Mouse (Mus musculus) C2C12 (cell line): ENCODE measurements at regions not wholly inside any gene's neighbourhood (a gene's known extent, or its start where the extent isn't known, plus 50 kb on each side); places are given as distances from the start of the nearest gene placed in this dataset.
A peak's percentile ranks its signal among the peaks of the same experiment; 100 is the strongest.

ENCODE experiments used
- H3K27me3 ChIP-seq: one replicate; pipeline ENCODE4 v1.6.1; 2011; ENCODE audit not compliant: control insufficient read depth, insufficient read depth, insufficient read length
- H3K36me3 ChIP-seq: one replicate; pipeline ENCODE4 v1.6.1; 2011; ENCODE audit not compliant: control insufficient read depth, insufficient read depth
- H3K4me3 ChIP-seq: one replicate; pipeline ENCODE4 v1.5.1; 2011; ENCODE audit warnings: mild to moderate bottlenecking, control low read depth; ENCODE audit not compliant: poor library complexity, insufficient read depth, severe bottlenecking
- H3K79me2 ChIP-seq: one replicate; pipeline ENCODE4 v1.6.1; 2011; ENCODE audit not compliant: control insufficient read depth, insufficient read depth
- H3K79me3 ChIP-seq: one replicate; pipeline ENCODE4 v1.6.1; 2011; ENCODE audit warnings: low read depth, control low read depth
- H3ac ChIP-seq: one replicate; pipeline ENCODE3; 2011; ENCODE audit warnings: low read depth; ENCODE audit not compliant: control insufficient read depth, insufficient read length
- CEBPB ChIP-seq: IDR thresholded peaks from one replicate; pipeline ENCODE4 v1.6.1; 2011; ENCODE audit warnings: low read depth, mild to moderate bottlenecking, control low read depth, moderate library complexity
- CTCF ChIP-seq: IDR thresholded peaks from one replicate; pipeline ENCODE4 v1.5.1; 2011; ENCODE audit not compliant: control insufficient read depth, insufficient read depth, insufficient read length
- FOSL1 ChIP-seq: IDR thresholded peaks from one replicate; pipeline ENCODE4 v1.8.0; 2011; ENCODE audit warnings: mild to moderate bottlenecking, low read length; ENCODE audit not compliant: poor library complexity, insufficient read depth, severe bottlenecking
- MAX ChIP-seq: IDR thresholded peaks from one replicate; pipeline ENCODE4 v1.6.1; 2011; ENCODE audit warnings: mild to moderate bottlenecking, control low read depth
- MYOD1 ChIP-seq: IDR thresholded peaks from one replicate; pipeline ENCODE4 v1.6.1; 2011; ENCODE audit warnings: low read depth; ENCODE audit not compliant: control insufficient read depth, insufficient read length
- MYOG ChIP-seq: IDR thresholded peaks from one replicate; pipeline ENCODE4 v1.6.1; 2011; ENCODE audit not compliant: control insufficient read depth, insufficient read length; ENCODE audit errors: extremely low read depth
- USF1 ChIP-seq: IDR thresholded peaks from one replicate; pipeline ENCODE4 v1.6.1; 2011; ENCODE audit warnings: low read depth, mild to moderate bottlenecking, control low read depth, moderate library complexity

DNA sequence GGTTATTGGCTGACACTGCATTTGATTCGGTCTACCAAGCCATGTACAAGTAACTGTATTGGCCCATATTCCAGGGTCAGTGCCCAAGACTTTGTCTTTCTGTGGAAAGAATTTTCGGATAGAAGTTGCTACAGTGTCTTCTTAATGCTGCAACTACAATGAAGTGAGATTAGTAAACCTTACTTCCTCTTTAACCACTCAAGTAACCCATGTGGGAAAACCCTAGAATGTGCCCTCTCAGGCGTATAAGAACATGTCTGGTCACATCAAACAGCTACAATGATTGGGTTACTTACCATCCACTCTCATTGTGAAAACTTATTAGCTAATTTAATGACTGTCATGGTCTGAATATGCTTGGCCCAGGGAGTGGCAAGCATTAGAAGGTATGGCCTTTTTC lies 102.3 kb upstream of the Ankrd1 start:
- no peaks in the 10 kb centered on the region for H3K79me2 ChIP-seq

DNA sequence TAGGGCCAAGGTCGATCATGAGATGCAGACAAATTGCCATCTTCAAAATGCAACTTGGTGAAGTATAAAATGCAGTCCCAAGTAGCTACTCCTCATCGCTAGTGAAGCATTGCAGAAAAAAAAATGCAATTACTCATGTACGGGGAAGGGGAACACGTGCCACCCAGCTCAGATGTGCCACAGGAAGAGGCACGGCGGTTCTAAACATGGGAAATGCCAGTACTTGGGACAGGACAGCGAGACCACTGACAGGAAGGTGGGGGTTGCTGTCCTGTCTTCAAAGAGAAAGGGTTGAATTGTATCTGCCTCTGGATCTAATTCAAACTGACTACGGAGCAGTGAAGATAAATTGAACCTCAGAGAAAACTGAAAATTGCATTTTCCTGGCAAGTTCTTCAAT lies 104.6 kb upstream of the Ankrd1 start:
- TF ChIP-seq MYOD1: no peak
- no peak for TF ChIP-seq USF1
- TF ChIP-seq MAX: no peak
- TF ChIP-seq CEBPB: no peak
- H3K4me3 ChIP-seq: no peak overlapping the region
- no peaks in the 10 kb centered on the region for H3K27me3 ChIP-seq
- H3K36me3 ChIP-seq: no peaks in the 10 kb centered on the region
- no peaks in the 10 kb centered on the region for H3K79me2 ChIP-seq
- H3K79me3 ChIP-seq: no peaks in the 10 kb centered on the region
- no peak overlapping the region for H3ac ChIP-seq

More for the DNA sequence above, 102.3 kb upstream of the Ankrd1 start:
- Histone ChIP-seq H3K4me3 (no peak overlapping the region), H3K36me3 (no peaks in the 10 kb centered on the region), H3K27me3 (no peaks in the 10 kb centered on the region), H3K79me3 (no peaks in the 10 kb centered on the region), H3ac (no peak overlapping the region)
- TF ChIP-seq MAX: no peak
- TF ChIP-seq MYOD1: no peak
- TF ChIP-seq FOSL1: no peak
- TF ChIP-seq USF1: no peak
- TF ChIP-seq MYOG: no peak
- TF ChIP-seq CEBPB: no peak
- no peak for TF ChIP-seq CTCF

DNA sequence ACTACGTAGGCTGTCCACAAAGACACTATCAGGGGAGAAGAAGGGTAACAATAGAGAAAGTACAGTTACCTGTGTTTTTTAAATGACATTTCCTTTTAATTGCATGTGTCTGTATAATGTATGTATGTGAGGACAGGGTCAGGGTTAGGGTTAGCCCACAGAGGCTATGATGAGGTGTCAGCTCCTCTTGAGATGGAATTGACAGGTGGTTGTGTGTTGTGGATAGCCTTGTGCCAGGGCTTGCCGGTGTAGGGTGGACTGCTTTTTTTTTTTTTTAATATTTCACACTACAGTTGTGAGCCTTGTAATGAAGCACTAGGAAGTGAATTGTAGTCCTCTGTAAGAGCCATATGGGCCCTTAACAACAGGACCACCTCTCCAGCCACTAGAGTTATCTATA lies 105.7 kb upstream of the Ankrd1 start:
- Histone ChIP-seq H3ac (no peak overlapping the region), H3K27me3 (no peaks in the 10 kb centered on the region), H3K79me2 (no peaks in the 10 kb centered on the region), H3K36me3 (no peaks in the 10 kb centered on the region), H3K4me3 (no peak overlapping the region), H3K79me3 (no peaks in the 10 kb centered on the region)
- TF ChIP-seq FOSL1 (no peak), CTCF (no peak), CEBPB (no peak), MYOG (no peak), USF1 (no peak), MYOD1 (no peak)

DNA sequence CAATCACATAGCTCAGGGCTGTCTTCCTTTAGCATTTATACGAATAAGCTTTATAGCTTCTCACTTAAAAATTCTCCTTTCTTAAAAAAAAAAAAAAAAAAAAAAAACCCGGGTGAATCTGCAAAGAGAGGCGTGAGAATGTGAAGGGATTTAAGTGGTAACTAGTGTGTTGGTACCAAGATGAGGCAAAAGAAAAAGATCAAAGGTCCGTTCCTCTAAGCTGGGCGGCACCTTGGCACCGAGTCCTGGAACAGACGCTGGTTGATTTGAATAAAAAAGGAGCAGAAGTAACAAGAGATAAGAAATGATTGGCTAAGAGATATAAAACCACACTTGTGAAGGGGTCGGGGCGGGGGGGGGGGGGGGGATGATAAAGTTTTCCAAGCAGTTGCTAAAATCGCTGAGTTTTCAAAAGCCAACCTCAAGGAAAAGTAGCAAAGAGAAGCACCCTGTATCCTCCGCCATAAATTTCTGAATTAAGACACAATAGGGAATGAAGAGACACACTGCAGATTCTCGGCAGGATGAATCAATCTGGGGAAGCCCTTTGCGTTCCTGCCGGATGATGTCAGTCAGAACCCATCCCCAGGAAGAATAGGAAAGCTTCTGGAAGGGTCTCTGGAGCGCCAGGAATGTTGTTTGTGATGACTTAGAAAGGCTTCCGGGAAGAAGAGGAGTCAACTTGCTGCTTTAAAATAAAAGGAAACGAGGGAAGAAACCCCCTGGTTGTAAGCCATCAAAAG lies 107.7 kb upstream of the Ankrd1 start:
- H3K79me3 ChIP-seq: no peaks in the 10 kb centered on the region
- no peaks in the 10 kb centered on the region for H3K27me3 ChIP-seq
- H3K4me3 ChIP-seq: no peak overlapping the region
- no peaks in the 10 kb centered on the region for H3K36me3 ChIP-seq
- TF ChIP-seq CTCF (no peak), MAX (no peak), USF1 (no peak), MYOG (no peak), FOSL1 (no peak), MYOD1 (no peak), CEBPB (no peak)
- no peaks in the 10 kb centered on the region for H3K79me2 ChIP-seq
- H3ac ChIP-seq: no peak overlapping the region

DNA sequence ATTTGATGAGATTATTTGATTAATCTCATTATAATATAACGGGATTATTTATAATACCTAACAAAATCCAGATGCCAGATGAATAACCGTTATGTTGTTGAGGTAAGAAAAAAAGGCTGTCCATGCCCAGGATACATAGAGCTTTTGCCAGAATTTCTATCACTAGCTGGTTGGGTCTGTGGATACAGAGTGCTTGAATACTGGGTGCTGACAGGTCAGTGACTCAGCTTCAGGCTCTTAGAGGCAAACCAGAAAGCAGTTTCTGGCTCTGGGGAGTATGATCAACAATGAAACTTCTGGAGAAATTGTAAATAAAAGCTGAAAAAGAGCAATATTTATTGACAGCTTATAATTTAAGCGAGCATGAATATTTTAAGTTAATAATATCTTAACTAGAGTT lies 109.4 kb upstream of the Ankrd1 start:
- Histone ChIP-seq H3K79me2 (no peaks in the 10 kb centered on the region), H3K79me3 (no peaks in the 10 kb centered on the region), H3K36me3 (no peaks in the 10 kb centered on the region), H3K27me3 (no peaks in the 10 kb centered on the region), H3K4me3 (no peak overlapping the region), H3ac (no peak overlapping the region)
- no peak for TF ChIP-seq CEBPB
- no peak for TF ChIP-seq USF1
- peak; percentile 27 for TF ChIP-seq FOSL1
- TF ChIP-seq CTCF: no peak
- no peak for TF ChIP-seq MYOG
- no peak for TF ChIP-seq MYOD1

DNA sequence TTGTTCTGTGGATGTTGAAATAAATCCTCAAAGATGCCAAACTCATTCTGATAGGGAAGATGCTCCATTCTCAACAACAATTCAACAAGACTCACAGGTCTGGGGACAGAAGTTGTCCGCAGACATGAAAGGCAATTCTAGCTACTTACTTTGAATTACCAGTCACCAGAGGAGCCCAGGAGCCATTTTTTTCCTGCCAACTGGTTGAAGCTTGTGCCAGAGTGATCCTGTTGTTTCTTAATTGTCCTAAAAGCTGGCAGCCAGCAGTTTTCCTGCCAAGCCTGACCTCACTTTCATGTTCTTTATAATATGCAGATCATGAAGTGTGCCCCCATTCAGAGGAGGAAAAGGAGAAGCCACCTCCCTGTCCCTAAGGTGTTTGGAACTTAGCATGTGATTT lies 110.0 kb upstream of the Ankrd1 start:
- H3K36me3 ChIP-seq: no peaks in the 10 kb centered on the region
- no peaks in the 10 kb centered on the region for H3K27me3 ChIP-seq
- no peaks in the 10 kb centered on the region for H3K79me3 ChIP-seq
- TF ChIP-seq MYOD1: no peak
- TF ChIP-seq CEBPB: no peak
- TF ChIP-seq FOSL1: no peak
- TF ChIP-seq MAX: no peak
- no peak for TF ChIP-seq MYOG
- no peak for TF ChIP-seq USF1
- TF ChIP-seq CTCF: no peak
- no peak overlapping the region for H3K4me3 ChIP-seq
- no peak overlapping the region for H3ac ChIP-seq
- H3K79me2 ChIP-seq: no peaks in the 10 kb centered on the region
